Mouse (Mus musculus) erythroblast, embryonic 14.5 days (primary cell): ENCODE measurements around the gene Uqcc2. TPM values are rescaled to one million over a fixed set of nuclear protein-coding genes. Genes with fewer than 3 reads are reported as not detected.

Experiments used
- H3K27me3 ChIP-seq: 2 replicates; pipeline ENCODE4 v1.6.1; 2012; ENCODE audit warnings: inconsistent platforms; ENCODE audit not compliant: control insufficient read depth
- H3K36me3 ChIP-seq: 2 replicates; pipeline ENCODE4 v1.6.1; 2012; ENCODE audit warnings: mild to moderate bottlenecking, inconsistent platforms; ENCODE audit not compliant: control insufficient read depth
- H3K4me1 ChIP-seq: 2 replicates; pipeline ENCODE4 v1.6.1; 2012; ENCODE audit warnings: inconsistent platforms; ENCODE audit not compliant: control insufficient read depth
- H3K4me3 ChIP-seq: replicated peaks from 2 replicates; pipeline ENCODE3; 2012; ENCODE audit warnings: moderate library complexity, mild to moderate bottlenecking, inconsistent platforms
- H3K9me3 ChIP-seq: 2 replicates; pipeline ENCODE4 v1.6.1; 2012; ENCODE audit warnings: low read length, inconsistent platforms, mixed read lengths; ENCODE audit not compliant: control insufficient read depth
- GATA1 ChIP-seq: IDR thresholded peaks from 2 replicates; pipeline ENCODE4 v1.6.1; 2012; ENCODE audit warnings: low read length, inconsistent platforms, mixed read lengths
- TAL1 ChIP-seq: IDR thresholded peaks from 3 replicates; pipeline ENCODE4 v1.6.1; 2012; ENCODE audit warnings: low read length, inconsistent platforms, mixed read lengths
- polyA plus RNA-seq: library from polyadenylated mRNA; stranded (reverse); fragments of >175 nt; gene quantifications from 2 replicates; pipeline ENCODE4 v1.2.3, GENCODE M21; 2012

Gene Uqcc2
- polyA plus RNA-seq, 1 experiment, result 25.9 TPM

DNA sequence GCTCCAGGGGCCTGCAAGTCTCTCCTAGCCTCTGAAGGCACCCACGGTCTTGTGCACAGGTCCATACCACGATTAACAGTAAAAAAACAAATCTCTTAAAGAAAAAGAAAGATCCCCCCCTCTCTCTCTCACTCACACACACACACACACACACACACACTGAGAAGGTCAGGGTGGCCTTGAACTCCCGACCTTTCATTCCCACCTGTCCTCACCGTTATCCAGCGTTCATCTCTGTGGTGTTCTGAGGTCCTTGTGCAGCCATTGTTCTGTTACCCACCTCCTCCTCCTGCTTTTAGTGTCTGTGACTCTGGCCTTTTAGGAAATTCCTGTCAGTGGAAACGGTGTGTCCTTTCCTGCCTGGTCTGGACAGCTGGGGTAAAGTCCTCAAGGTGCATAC lies 55.2 kb downstream of the Uqcc2 start:
- TF ChIP-seq TAL1 (no peak), GATA1 (no peak)
- H3K36me3 ChIP-seq, result no peaks in the 10 kb centered on the region
- H3K4me1 ChIP-seq, result peaks cover 13% of the 10 kb centered on the region
- H3K4me3 ChIP-seq, result no peak overlapping the region
- H3K27me3 ChIP-seq, result no peaks in the 10 kb centered on the region
- peaks cover 9% of the 10 kb centered on the region for H3K9me3 ChIP-seq

DNA sequence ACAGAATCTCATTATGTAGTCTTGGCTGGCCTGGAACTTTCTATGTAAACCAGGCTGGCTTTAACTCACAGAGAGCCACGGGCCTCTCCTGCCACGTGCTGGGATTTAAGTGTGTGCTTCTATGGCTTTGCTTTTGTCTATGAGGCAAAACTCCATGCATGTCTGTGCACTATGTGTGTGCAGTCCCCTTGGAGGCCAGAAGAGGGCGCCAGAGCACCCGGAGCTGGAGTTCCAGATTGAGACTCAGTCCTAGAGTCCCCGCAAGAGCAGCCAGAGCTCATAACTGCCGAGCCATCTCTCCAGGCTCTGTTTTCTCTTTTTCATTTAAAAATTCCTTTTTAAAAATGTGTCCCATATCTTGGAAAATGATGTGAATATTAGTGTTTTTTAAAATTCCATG lies 55.8 kb downstream of the Uqcc2 start:
- TF ChIP-seq GATA1, result no peak
- no peak overlapping the region for H3K4me3 ChIP-seq
- H3K36me3 ChIP-seq, result no peaks in the 10 kb centered on the region
- H3K9me3 ChIP-seq, result peaks cover 9% of the 10 kb centered on the region
- peaks cover 12% of the 10 kb centered on the region for H3K4me1 ChIP-seq
- no peaks in the 10 kb centered on the region for H3K27me3 ChIP-seq

DNA sequence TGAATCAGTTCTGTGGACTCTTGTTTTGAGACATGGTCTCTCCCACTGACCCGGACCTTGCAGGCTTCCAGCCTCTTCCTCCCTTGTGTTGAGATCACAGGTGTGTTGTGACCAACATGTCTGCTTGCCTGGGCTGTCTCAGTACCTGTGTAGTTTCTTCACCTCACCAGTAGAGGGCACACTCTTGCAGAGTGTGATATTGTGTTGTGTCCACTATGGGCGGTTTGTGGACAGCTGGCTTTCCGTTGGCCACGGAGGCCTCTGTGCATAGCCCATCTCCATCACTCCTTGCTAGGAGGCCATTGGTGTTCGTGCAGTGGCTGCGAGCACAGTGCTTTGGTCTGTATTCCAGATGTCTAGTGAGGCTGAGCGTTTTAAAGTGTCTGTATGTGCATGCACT lies 56.6 kb downstream of the Uqcc2 start:
- H3K4me3 ChIP-seq, result no peak overlapping the region
- H3K36me3 ChIP-seq, result no peaks in the 10 kb centered on the region
- H3K9me3 ChIP-seq, result peaks cover 9% of the 10 kb centered on the region
- TF ChIP-seq GATA1 (no peak), TAL1 (no peak)
- H3K27me3 ChIP-seq, result no peaks in the 10 kb centered on the region
- peaks cover 12% of the 10 kb centered on the region for H3K4me1 ChIP-seq

DNA sequence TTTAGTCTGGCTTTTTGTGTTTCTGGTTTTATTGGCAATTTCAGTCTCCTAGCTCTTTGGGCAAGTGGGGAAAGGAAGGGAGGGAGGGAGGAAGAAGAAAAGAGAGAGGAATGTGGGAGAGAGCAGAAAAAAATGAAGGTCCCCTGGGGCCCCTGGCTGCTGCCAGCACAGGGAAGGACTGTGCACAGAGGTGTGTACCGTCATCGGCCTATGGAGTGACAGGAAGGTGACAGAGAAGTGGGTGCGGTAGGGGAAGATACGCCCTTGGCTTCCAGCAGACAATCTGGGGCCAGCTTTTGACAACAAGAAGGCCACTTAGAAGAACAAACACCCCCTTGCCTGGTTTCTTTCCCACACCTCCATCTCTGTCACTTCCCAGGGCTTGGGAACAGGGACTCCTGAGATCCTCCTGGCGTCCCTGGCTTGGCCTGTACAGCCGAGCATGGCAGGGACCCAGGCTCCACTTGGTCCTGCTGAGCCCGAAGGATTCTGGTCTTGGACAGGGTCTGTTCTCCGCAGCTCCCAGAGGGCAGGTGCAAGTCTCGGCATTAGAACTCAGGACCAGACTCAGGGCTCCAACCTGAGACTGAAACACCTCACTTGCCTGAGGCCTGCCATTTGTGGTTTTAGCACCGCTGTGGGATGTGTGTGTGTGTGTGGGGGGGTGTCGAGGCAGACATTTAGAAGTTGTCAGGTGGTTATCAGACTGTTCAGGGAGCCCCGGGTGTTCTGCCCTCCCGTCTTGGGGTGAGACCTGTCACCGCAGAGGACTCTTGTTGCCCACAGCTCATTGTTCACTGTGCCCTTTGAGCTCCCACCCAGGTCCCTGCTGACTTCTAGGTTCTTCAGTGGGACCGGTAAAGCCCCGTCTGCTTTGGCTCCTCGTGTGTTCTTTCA lies 58.6 kb downstream of the Uqcc2 start:
- H3K4me1 ChIP-seq, result peaks cover 12% of the 10 kb centered on the region
- no peak overlapping the region for H3K4me3 ChIP-seq
- no peaks in the 10 kb centered on the region for H3K27me3 ChIP-seq
- no peak for TF ChIP-seq GATA1
- TF ChIP-seq TAL1, result no peak
- H3K36me3 ChIP-seq, result no peaks in the 10 kb centered on the region
- peaks cover 9% of the 10 kb centered on the region for H3K9me3 ChIP-seq

DNA sequence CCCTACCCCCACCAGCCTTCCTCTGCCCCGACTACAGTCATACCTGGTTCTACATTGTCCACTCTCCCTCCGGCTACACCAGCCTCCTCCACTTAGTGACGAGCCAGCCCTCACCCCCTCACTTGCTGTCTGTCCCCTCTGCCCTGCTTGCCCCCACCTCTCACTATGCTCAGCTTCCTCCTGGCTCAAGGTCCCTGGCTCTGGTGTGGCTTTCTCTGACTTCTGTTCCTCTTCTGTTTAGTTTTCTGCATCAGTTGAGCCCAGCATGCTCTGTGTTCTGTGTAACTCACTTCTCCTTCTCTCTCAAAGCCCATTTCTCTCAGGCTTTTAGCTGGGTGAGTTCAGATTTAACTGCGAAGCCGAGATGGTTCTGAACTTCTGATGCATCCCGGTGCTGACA lies 59.5 kb downstream of the Uqcc2 start:
- H3K36me3 ChIP-seq, result no peaks in the 10 kb centered on the region
- TF ChIP-seq GATA1 (no peak), TAL1 (no peak)
- peaks cover 12% of the 10 kb centered on the region for H3K4me1 ChIP-seq
- H3K4me3 ChIP-seq, result no peak overlapping the region
- peaks cover 9% of the 10 kb centered on the region for H3K9me3 ChIP-seq
- no peaks in the 10 kb centered on the region for H3K27me3 ChIP-seq

DNA sequence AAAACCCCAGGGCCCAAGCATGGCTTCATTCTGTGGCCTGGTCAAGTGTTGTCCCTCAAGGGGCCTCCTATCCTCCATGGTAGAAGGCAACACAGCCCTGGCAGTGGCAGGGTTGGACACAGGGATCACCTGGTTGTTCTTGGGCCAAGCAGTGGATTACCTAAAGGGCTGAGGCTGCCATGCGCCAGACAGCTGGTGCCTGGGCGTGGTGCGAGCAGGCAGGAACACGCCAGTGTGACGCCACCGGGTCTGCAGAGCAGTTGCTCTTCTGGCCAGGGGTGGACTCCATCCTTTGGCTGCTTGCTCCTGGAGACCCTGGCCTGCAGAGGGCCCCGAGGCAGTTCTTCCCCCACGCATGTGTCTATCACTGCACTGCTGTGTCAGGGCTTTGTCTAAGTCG lies 59.9 kb downstream of the Uqcc2 start:
- H3K4me3 ChIP-seq, result no peak overlapping the region
- TF ChIP-seq TAL1, result no peak
- no peaks in the 10 kb centered on the region for H3K27me3 ChIP-seq
- H3K9me3 ChIP-seq, result peaks cover 9% of the 10 kb centered on the region
- H3K36me3 ChIP-seq, result no peaks in the 10 kb centered on the region
- H3K4me1 ChIP-seq, result peaks cover 12% of the 10 kb centered on the region

DNA sequence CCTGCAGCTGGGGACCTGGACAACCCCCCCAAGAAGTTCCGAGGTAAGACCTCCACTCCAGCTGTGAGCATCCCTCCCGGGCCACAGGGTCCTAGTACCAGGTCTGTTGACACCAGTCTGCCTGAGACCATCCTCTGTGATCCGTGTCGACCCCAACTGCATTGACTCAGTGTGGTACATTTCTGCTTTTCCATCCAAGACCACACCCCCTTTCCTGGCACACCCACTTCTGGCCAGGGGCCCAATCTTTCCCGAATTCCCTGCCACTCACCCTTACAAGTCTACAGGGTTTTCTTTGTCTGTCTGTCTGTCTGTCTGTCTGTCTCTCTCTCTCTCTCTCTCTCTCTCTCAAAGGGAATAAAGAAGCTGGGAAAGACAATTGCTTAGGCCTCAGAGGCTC lies 60.6 kb downstream of the Uqcc2 start:
- Histone ChIP-seq H3K9me3 (peaks cover 9% of the 10 kb centered on the region), H3K27me3 (no peaks in the 10 kb centered on the region), H3K4me3 (no peak overlapping the region), H3K4me1 (peaks cover 12% of the 10 kb centered on the region), H3K36me3 (no peaks in the 10 kb centered on the region)
- no peak for TF ChIP-seq TAL1
- no peak for TF ChIP-seq GATA1

Other genes starting within 250 kb of the Uqcc2 start
- 8.1 and 9.2 TPM in 2 replicates for gene Kifc5b, start 216.8 kb downstream of the Uqcc2 start, polyA plus RNA-seq
- 5.0 and 6.2 TPM in 2 replicates for gene Phf1, start 200.9 kb downstream of the Uqcc2 start, polyA plus RNA-seq
- 19.6 and 19.8 TPM in 2 replicates for gene Cuta, start 194.3 kb downstream of the Uqcc2 start, polyA plus RNA-seq
- 0.78 and 0.86 TPM in 2 replicates for gene Syngap1, start 192.7 kb downstream of the Uqcc2 start, polyA plus RNA-seq
- 0.12 and 0.13 TPM in 2 replicates for gene Zbtb9, start 160.7 kb downstream of the Uqcc2 start, polyA plus RNA-seq
- 8.1 TPM in 2 replicates for gene Bak1, start 104.9 kb downstream of the Uqcc2 start, polyA plus RNA-seq
- 0.02 and 0.04 TPM in 2 replicates for gene Itpr3, start 76.6 kb downstream of the Uqcc2 start, polyA plus RNA-seq
- gene Ip6k3, start 33.9 kb upstream of the Uqcc2 start, polyA plus RNA-seq, result 0.03 TPM in 1 of 2 replicates, not detected in the other
- gene Lemd2, start 70.6 kb upstream of the Uqcc2 start, polyA plus RNA-seq, result 6.5 and 8.0 TPM in 2 replicates